Mouse (Mus musculus) heart, adult 2 months (tissue): ENCODE measurements at regions not wholly inside any gene's neighbourhood (a gene's known extent, or its start where the extent isn't known, plus 50 kb on each side); places are given as distances from the start of the nearest gene placed in this dataset.

Experiments used
- DNase-seq, 2 experiments: peaks; one replicate each; pipeline ENCODE4 v3.0.0; 2021
- H3K27ac ChIP-seq: fragments of 200-600 bp; 2 replicates; pipeline ENCODE4 v1.8.1; 2022
- H3K27me3 ChIP-seq: fragments of 200-500 bp; 2 replicates; pipeline ENCODE4 v1.6.1; 2012; ENCODE audit warnings: mild to moderate bottlenecking, low read length, inconsistent platforms, mixed read lengths; ENCODE audit not compliant: control insufficient read depth, insufficient read depth
- H3K36me3 ChIP-seq: fragments of 200-500 bp; 2 replicates; pipeline ENCODE4 v1.6.1; 2012; ENCODE audit warnings: low read length, inconsistent platforms; ENCODE audit not compliant: control insufficient read depth, insufficient read depth
- H3K4me1 ChIP-seq: fragments of 200-500 bp; 2 replicates; pipeline ENCODE4 v1.6.1; 2011; ENCODE audit warnings: low read length; ENCODE audit not compliant: control insufficient read depth, insufficient read depth
- H3K4me3 ChIP-seq: fragments of 200-600 bp; 2 replicates; pipeline ENCODE4 v1.8.1; 2022
- H3K79me2 ChIP-seq: fragments of 200-500 bp; replicated peaks from 2 replicates; pipeline ENCODE4 v1.6.1; 2012; ENCODE audit warnings: mild to moderate bottlenecking, inconsistent platforms, low read length, moderate library complexity, mixed read lengths; ENCODE audit not compliant: control insufficient read depth, insufficient read depth
- H3K9ac ChIP-seq: fragments of 200-500 bp; 2 replicates; pipeline ENCODE4 v1.6.1; 2012; ENCODE audit warnings: low read depth, mild to moderate bottlenecking, control low read depth, inconsistent platforms, low read length, mixed read lengths
- CTCF ChIP-seq: fragments of 200-600 bp; IDR thresholded peaks from 2 replicates; pipeline ENCODE4 v1.8.1; 2022; ENCODE audit warnings: antibody characterized with exemption, mild to moderate bottlenecking, moderate library complexity
- EP300 ChIP-seq: fragments of 200-500 bp; IDR thresholded peaks from 2 replicates; pipeline ENCODE4 v1.6.1; 2011; ENCODE audit warnings: low read depth, low read length, control low read depth; ENCODE audit not compliant: insufficient read depth
- POLR2A ChIP-seq: fragments of 200-500 bp; IDR thresholded peaks from 2 replicates; pipeline ENCODE4 v1.6.1; 2011; ENCODE audit warnings: mild to moderate bottlenecking, low read depth, low read length, control low read depth; ENCODE audit not compliant: insufficient read depth
- WGBS: fragments of 180-500 bp; shearing (Covaris S2); methylation state at CpG from one replicate; pipeline ENCODE4 v1.1.7; 2018; 5-methylcytosine and 5-hydroxymethylcytosine counted together
- intact Hi-C: fragments of 180-260 bp; cut with DNase I; formaldehyde crosslinking; loops from one replicate; pipeline ENCODE4 v1.15.1; 2025

GRCm38 (mm10) chr1:179906115-179906514, 54.2 kb upstream of the Cdc42bpa start:
- Histone ChIP-seq H3K27ac (no peak overlapping the region), H3K9ac (no peak overlapping the region), H3K79me2 (no peaks in the 10 kb centered on the region), H3K27me3 (no peaks in the 10 kb centered on the region), H3K4me1 (no peaks in the 10 kb centered on the region), H3K36me3 (no peaks in the 10 kb centered on the region), H3K4me3 (no peak overlapping the region)
- no peak for DNase-seq
- intact Hi-C loops = loop anchor here (2.0 kb wide), 1 partner anchor 13 kb away; no protein-coding TSS in a partner anchor
- 84% methylated on average over 5 of the region's 5 CpGs for WGBS
- no peak for TF ChIP-seq POLR2A
- no peak for TF ChIP-seq EP300
- no peak for TF ChIP-seq CTCF

- no peak overlapping the region for H3K27ac ChIP-seq
- H3K27me3 ChIP-seq = peaks cover 2% of the 10 kb centered on the region; the same call in 1 of the 2 replicates
- no peak overlapping the region for H3K9ac ChIP-seq
- no peak for TF ChIP-seq CTCF
- no peak for TF ChIP-seq POLR2A
- TF ChIP-seq EP300 = no peak
- H3K79me2 ChIP-seq = no peaks in the 10 kb centered on the region
- WGBS = 77% methylated on average over 6 of the region's 6 CpGs
- H3K4me1 ChIP-seq = no peaks in the 10 kb centered on the region
- no peak for DNase-seq
- no peak overlapping the region for H3K4me3 ChIP-seq
- no peaks in the 10 kb centered on the region for H3K36me3 ChIP-seq
- intact Hi-C loops = loop anchor here (2.0 kb wide), 1 partner anchor 14 kb away; no protein-coding TSS in a partner anchor
Observed at GRCm38 (mm10) chr1:179892711-179893110, 67.6 kb upstream of the Cdc42bpa start.

DNA sequence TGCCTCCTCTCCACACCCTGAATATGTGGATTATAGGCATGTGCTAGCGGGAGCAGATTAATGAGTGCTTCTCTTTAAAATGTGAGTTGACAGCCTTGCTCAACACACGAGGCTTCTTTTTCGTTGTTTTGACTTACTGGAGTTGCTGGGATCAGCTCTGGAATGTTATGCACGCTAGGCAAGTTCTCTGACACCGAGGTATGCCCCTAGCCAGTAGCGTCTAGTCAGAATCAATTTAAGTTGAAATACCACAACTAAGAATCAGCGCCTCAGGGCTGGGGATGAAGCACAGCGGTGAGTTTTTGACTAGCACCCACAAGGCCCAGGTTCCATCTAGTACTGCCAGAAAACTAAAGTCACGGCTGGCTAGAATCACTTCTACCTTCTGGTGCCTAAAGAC, 72.4 kb upstream of the Cdc42bpa start:
- Histone ChIP-seq H3K27me3 (peaks cover 2% of the 10 kb centered on the region; the same call in 1 of the 2 replicates), H3K36me3 (no peaks in the 10 kb centered on the region), H3K79me2 (no peaks in the 10 kb centered on the region), H3K9ac (no peak overlapping the region), H3K4me1 (no peaks in the 10 kb centered on the region), H3K4me3 (no peak overlapping the region), H3K27ac (no peak overlapping the region)
- 77% methylated on average over 9 of the region's 9 CpGs for WGBS
- intact Hi-C loops = no loop called here
- DNase-seq = no peak
- TF ChIP-seq CTCF = no peak

DNA sequence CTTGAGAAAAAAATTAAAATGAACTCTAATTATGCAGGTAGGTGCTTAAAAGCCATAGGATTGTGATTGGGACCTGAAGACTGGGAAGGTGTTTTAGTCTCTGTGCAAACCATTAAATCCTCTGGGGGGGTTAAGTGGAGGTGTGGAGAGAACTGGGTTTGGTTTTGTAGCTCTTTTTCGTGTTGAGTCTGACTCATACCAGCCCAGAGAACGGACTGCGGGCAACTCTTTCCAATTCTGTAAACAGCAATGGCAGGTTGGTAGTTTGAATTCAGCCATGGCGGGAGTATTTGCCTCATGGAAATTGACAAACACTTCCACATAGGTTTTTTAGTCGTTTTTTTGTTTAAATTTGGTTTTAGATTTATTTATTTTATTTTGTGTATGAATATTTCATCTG, 77.7 kb upstream of the Ahctf1 start:
- Histone ChIP-seq H3K36me3 (no peaks in the 10 kb centered on the region), H3K4me3 (no peak overlapping the region), H3K9ac (no peak overlapping the region), H3K27ac (no peak overlapping the region), H3K79me2 (no peaks in the 10 kb centered on the region), H3K4me1 (peaks cover 3% of the 10 kb centered on the region; the same call in 1 of the 2 replicates), H3K27me3 (no peaks in the 10 kb centered on the region)
- DNase-seq = no peak
- TF ChIP-seq POLR2A = no peak
- no peak for TF ChIP-seq EP300
- TF ChIP-seq CTCF = no peak
- intact Hi-C loops = no loop called here
- 74% methylated on average over 5 of the region's 5 CpGs for WGBS

DNA sequence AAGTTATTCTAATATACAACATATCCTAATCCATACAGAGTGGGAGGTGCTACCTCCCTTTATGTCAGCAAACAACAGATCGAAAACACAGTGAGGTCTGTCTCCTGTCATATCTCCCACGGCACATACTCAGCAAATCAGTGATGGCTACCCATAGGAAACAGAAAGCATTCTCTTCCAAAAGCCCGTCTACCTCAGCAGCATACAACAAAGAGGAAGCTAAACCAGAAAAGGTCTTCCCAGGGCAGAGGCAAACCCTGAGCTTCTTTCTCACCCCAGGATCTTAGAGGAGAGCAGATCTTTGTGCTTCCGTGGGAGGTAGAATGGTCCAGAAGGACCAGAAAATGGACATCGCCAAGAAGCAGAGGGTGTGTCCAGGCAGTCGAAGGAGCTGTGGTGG, 74.4 kb upstream of the Ahctf1 start:
- TF ChIP-seq POLR2A = no peak
- no peak for TF ChIP-seq CTCF
- TF ChIP-seq EP300 = no peak
- Histone ChIP-seq H3K27me3 (no peaks in the 10 kb centered on the region), H3K9ac (no peak overlapping the region; the same call in 1 of the 2 replicates), H3K4me1 (peaks cover 9% of the 10 kb centered on the region), H3K79me2 (no peaks in the 10 kb centered on the region), H3K36me3 (peaks cover 3% of the 10 kb centered on the region), H3K4me3 (peak overlapping the region; percentile 24; the same call in 1 of the 2 replicates), H3K27ac (peak overlapping the region; percentile 69)
- intact Hi-C loops = loop anchor here (5.0 kb wide), 1 partner anchor 39 kb away; no protein-coding TSS in a partner anchor
- DNase-seq = no peak
- WGBS = 55% methylated on average over 6 of the region's 6 CpGs

DNA sequence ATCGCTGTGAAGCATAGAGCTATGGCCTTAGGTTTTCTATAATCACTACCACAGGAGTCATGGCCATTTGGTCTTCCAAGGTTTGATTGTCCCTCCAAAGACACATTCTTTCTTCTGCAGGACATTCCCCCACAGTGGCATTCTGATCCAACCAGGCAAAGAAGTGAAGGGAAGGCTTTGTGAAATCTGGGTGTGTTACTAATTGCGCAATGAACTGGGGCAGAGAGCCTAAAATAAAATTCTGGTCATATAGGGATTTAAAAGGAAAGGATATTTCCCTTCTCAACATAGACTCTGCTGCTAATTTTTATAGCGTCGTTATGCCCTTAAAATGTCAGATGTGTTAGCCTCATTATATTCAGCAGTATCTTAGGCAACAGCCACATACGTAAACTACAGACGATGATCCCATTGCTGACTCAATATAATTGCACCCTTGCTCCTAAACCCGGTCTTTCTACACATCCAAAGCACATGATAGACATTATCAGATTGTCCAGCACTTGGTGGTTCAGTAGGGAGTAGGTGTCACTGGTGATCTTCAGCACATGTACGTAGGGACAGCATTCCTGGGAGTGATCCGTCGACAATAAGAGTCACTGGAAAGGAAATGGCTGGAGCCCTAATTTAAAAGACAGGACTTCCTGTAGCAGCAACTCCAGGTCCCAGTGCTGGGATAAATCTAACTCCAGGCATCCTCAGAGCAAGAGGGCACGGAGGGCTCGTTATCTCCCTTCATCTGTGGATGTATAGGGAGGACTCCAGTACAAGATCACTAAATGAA, 70.5 kb upstream of the Ahctf1 start:
- Histone ChIP-seq H3K27ac (peak overlapping the region; percentile 8; the same call in 1 of the 2 replicates), H3K79me2 (no peaks in the 10 kb centered on the region), H3K36me3 (peaks cover 3% of the 10 kb centered on the region), H3K4me1 (peaks cover 9% of the 10 kb centered on the region), H3K27me3 (no peaks in the 10 kb centered on the region), H3K9ac (no peak overlapping the region), H3K4me3 (no peak overlapping the region)
- intact Hi-C loops = no loop called here
- DNase-seq = peak in 1 of 2 experiments; percentile 20
- no peak for TF ChIP-seq POLR2A
- no peak for TF ChIP-seq CTCF
- peak; percentile 67; the same call in 1 of the 2 replicates for TF ChIP-seq EP300
- whole genome bisulfite sequencing = 44% methylated on average over 12 of the region's 12 CpGs
